Mouse (Mus musculus) lung, adult 2 months (tissue): ENCODE results near the gene Cbln1.

Experiments
- CTCF ChIP-seq: fragments of 200-500 bp; IDR thresholded peaks from 2 replicates; pipeline ENCODE4 v1.5.1; 2011; ENCODE audit warnings: mild to moderate bottlenecking, low read length, control low read depth; ENCODE audit not compliant: insufficient read depth
- POLR2A ChIP-seq: fragments of 200-500 bp; IDR thresholded peaks from 2 replicates; pipeline ENCODE4 v1.6.1; 2011; ENCODE audit warnings: low read depth, mild to moderate bottlenecking, control low read depth, low read length, borderline replicate concordance; ENCODE audit errors: extremely low read depth

DNA sequence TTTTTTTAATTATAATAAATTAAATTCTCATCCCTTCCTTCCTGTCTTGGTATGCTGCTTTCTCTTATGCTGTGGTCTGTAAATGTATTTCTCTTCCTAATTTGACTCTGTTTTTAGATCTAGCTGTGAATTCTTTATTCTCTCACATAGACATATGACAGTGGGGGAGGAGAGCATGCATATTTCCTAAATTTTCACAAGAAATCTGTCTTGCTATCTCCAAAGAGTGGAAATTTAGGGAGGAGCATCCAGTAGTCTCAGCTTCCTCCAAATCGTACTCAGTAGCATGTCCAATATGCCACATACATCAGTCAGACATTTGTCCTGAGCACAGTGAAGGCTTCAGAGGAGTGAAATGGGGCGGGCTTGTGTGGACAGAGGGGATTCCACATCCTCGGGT lies 40.9 kb upstream of the Cbln1 start:
- no peak for TF ChIP-seq CTCF
- TF ChIP-seq POLR2A: no peak
